Mouse (Mus musculus): ENCODE measurements at regions not wholly inside any gene's neighbourhood (a gene's known extent, or its start where the extent isn't known, plus 50 kb on each side); places are given as distances from the start of the nearest gene placed in this dataset.

GRCm38 (mm10) chr11:90981626-90982025 lies 293.5 kb upstream of the Tom1l1 start:
- no peak for DNase-seq (ENCODE audit: low spot score)

DNA sequence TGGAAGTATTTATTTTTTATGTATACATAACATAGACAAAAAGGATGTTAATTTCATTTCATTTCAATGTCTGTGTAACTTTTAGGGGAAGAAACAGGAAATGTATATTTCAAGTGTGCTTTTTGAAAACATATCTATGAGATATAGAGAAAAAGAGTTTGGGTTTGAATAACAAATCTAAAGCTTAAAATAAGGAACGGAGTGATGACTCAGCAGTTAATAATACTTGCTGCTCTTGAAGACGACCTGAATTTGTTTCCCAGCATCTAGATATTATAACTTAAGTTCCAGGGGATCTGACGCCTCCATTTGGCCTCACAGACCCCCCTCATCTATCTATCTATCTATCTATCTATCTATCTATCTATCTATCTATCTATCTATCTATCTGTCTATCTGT lies 290.1 kb upstream of the Tom1l1 start:
- DNase-seq (ENCODE audit: low spot score) = no peak

DNA sequence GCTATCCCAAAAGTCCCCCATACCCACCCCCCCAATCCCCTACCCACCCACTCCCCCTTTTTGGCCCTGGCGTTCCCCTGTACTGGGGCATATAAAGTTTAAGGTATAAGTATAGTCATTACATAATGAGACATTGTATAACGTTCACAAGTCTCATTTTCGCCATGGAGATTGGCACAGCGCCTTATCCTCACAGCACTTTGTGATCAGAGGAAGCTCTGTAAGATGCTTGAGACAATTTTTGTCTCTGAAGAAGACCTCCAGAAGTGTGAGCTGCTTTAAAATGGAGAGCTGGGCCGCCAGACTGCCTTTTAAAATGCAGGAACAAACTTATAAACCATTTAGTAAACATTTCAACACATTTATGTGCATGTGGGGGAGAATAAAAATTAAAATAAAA lies 252.9 kb upstream of the Tom1l1 start:
- DNase-seq (ENCODE audit: low spot score) = no peak

DNA sequence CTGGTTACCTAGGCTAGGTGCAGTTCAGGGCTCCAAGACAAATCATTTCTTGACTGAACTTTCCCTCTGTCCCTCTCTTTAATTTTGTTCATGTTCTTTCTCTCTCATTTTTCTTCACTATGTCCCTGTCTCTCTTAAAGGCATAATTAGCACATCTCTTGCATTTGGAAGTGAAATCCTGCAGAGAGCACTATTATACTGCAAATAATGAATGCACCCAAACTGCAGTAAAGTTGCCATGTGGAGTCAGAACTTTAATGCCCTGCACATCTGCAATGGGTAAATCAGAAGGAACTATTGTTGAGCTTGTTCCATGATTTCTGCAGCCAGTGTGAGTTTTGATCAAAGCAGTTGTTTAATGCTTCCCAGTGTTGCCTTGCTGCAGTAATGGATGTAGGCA lies 237.6 kb upstream of the Tom1l1 start:
- no peak for DNase-seq (ENCODE audit: low spot score)

- no peak for DNase-seq (ENCODE audit: low spot score)
Measured at GRCm38 (mm10) chr11:90917782-90918181, 229.6 kb upstream of the Tom1l1 start.

DNA sequence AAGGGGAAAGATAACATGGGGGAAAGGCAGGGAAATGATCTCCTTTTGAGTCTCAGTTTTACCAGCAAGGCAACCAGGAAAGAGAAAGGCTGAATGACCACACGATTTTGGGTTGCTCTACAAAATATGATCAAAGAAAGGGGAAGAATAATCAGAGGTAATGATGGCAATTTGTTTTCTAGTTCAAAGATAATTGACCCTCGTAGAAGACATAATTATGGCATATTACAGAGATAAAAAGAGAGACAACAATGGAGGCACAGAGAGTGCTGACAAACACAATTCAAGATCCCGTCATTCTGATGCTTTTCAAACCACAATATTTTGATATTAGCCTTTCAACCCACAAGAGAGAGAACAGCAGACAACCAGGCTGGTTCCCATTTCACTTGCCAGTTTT lies 206.1 kb upstream of the Tom1l1 start:
- DNase-seq (ENCODE audit: low spot score) = no peak

DNA sequence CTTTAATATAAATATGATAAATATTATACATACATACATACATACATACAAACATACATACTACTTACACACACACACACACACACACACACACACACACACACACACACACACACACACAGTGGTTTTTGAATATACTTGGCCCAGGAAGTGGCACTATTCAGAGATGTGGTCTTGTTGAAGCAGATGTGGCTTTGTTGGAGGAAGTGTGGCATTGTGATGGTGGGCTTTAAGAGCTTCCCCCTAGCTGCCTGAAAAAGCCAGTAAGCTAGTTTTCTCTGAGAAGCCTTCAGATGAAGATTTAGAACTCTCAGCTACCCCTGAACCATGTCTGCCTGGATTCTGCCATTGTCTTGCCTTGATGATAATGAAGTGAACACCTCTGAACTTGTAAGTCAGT lies 185.0 kb upstream of the Tom1l1 start:
- DNase-seq (ENCODE audit: low spot score) = no peak

GRCm38 (mm10) chr11:90871686-90872085 lies 183.5 kb upstream of the Tom1l1 start:
- DNase-seq (ENCODE audit: low spot score) = no peak

- DNase-seq (ENCODE audit: low spot score) = no peak
Measured at GRCm38 (mm10) chr11:90863981-90864760, 176.0 kb upstream of the Tom1l1 start.

- DNase-seq (ENCODE audit: low spot score) = no peak
Measured at GRCm38 (mm10) chr11:90855731-90856130, 167.6 kb upstream of the Tom1l1 start.

GRCm38 (mm10) chr11:90855324-90855723 lies 167.2 kb upstream of the Tom1l1 start:
- DNase-seq (ENCODE audit: low spot score) = no peak

DNA sequence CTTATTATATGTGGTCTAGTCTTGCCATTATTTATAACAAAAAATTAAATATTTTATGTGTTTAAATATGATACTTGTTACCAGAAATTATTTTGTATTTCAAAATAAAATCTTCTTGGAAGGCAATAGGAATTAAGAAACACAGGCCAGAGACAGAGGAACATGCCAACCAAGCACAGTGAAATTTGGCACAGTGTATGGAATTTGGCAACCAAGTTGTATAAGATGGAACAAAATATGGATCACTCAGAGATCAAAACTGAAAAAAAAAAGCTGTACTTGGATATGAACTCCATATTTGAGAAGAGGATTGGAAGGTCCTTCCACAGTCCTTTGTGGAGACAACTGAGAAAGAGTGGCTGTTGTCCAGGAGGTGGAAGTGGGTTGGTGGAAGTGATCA lies 163.1 kb upstream of the Tom1l1 start:
- no peak for DNase-seq (ENCODE audit: low spot score)

DNA sequence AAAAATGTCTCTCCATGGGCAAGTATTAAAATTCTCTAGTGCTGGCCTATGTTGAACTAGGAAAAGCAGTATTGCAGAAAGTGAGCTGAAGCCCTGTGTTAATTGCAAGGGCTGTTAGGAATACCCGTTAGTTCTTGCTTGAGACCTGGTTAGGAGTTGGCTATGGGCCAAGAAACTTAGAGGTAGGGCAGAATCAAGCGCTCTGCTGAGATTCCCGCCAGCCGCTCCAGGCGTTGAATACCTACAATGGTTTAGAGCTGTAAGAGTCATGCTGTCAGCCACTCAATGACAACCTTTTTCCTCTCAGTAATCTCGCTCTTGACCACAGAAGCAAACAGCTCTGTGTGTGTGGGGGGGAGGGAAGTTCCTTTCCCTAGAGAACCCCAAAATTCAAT lies 156.8 kb upstream of the Tom1l1 start:
- no peak for DNase-seq (ENCODE audit: low spot score)

- no peak for DNase-seq (ENCODE audit: low spot score)
Measured at GRCm38 (mm10) chr11:90844266-90844924, 156.2 kb upstream of the Tom1l1 start.

DNA sequence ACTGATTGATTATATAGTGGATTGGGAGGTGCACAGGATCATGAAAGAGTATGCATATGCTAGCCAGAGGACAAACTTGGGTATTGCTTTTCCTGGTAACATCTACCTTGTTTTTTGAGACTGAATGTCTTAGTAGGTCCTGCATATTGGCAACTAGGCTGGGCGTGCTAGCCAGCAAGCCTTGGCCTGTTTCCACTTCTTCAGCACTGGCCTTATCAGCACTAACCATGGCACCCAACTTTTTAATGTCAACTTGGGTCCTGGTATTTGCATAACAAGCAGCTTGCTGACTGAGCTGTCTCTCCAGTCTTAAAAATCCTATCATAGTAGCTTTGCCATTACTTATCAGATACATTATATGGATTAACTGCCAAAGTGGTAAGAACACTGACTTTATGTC lies 150.0 kb upstream of the Tom1l1 start:
- no peak for DNase-seq (ENCODE audit: low spot score)

GRCm38 (mm10) chr11:90824761-90825160 lies 136.6 kb upstream of the Tom1l1 start:
- no peak for DNase-seq (ENCODE audit: low spot score)

DNA sequence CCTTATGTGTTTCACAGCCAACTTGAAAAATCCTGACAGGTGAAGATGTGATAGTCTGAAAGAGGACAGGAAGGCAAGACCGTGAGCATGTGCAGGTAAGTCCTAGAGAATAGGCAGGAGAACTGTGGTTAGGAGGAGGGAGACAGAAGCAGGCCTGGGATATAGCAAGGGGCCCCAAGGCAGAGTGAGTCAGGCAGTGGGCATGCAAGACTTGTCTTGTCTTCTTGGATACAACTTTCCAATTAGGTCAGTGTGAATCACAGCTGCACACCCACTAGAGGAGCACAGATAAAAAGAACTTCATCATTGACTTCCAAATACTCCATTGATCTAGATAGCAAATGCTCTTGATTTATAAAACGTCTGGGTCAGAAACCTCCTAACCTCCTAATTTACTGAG lies 128.6 kb upstream of the Tom1l1 start:
- no peak for DNase-seq (ENCODE audit: low spot score)

DNA sequence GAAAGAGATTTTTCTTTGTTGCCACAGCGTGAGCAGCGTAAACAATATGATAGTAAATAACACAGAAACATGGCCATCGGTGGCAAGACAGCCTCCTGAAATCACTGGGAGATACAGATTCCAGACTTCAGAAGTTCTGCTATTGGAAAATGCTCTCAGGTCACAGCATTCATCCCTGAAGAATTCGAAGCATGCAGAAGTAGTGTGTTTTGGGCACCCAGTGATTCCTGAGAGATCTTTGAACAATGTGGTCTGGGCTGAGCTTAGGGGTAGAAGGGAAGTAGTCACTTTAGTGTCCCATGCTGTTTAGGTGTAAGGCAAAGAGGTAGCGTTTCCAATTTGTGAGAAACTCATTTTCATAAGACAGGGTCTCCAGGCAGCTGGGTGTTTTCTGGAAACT lies 126.3 kb upstream of the Tom1l1 start:
- DNase-seq (ENCODE audit: low spot score) = no peak

DNA sequence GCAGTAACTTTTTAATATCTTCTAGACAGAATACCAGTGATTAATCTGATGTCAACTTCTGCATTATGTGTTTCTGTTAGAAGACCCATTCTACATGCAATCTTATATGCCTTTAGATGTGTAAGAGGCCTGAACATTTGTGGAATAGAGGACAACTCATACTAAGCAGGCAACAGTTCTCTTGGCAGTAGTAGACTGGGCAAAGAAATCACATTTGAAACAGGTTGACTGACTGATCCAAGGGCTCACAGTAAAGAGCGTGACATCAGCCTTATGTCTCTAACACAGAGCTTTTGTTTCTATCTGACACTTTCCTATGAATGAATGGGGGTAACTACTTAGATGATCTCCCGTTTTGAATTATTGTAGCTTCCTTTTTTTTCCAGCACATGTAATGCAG lies 124.8 kb upstream of the Tom1l1 start:
- no peak for DNase-seq (ENCODE audit: low spot score)

DNA sequence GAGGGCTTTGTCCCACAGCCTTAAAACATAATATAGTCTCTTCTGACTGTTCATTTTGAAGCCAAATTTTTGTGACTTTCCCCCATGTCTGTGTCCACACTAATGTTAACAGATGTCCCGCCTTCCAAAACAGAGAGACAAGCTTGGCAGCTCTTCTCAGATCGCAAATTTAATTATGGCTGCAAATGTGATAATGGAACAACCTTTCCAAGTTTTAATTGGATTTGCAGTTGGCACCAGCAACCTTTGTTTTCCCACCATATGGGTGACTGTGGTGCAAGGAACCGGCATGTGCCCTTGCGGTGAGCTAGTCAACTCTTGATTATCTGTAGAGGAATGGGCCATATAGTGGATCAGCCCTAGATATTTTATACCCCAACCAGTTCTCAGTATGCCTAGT lies 124.4 kb upstream of the Tom1l1 start:
- DNase-seq (ENCODE audit: low spot score) = no peak

GRCm38 (mm10) chr11:90808443-90808842 lies 120.3 kb upstream of the Tom1l1 start:
- no peak for DNase-seq (ENCODE audit: low spot score)

GRCm38 (mm10) chr11:90807343-90807742 lies 119.2 kb upstream of the Tom1l1 start:
- no peak for DNase-seq (ENCODE audit: low spot score)

DNA sequence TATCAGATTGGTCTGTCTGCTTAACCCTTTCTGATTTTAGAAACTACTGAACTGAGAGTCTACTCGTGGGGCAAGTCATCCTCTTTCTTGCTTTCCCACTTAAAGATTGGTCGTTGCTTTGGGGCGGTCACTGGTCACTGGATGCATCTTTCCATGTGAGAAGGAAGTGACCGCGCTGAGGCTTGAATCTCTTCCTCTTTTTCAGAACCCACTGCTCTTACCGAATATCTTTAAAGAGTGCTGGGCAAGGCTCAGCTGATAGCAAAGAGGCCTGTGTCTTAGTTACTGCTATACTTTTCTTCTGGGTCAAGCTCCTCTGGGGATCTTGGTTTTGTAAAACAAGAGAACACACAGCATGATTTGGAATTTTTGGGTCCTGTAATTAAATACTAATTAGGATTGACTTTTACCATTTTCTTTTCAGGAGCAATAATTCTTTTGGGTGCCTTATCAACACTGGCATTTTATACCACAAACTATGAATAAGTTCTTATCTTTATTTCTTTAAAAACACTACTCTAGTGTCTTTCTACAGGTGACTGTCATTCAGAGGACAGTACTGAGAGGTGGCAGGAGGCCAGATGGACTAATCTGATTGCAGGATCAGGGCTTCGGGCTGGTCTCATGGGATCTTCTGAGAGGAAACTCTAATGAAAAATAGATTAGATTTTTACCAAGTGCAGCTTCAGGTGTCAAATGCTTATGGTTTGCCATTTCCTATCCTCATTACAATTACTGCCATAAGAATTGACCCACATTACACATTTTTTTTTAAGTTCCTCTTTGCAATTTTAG lies 114.6 kb upstream of the Tom1l1 start:
- DNase-seq (ENCODE audit: low spot score) = no peak

Measured in yolk sac, embryonic 10.5 days (tissue).